Mouse (Mus musculus): ENCODE measurements at regions not wholly inside any gene's neighbourhood (a gene's known extent, or its start where the extent isn't known, plus 50 kb on each side); places are given as distances from the start of the nearest gene placed in this dataset.

- no peak for DNase-seq (ENCODE audit: low read depth, low spot score)
These were observed 362.4 kb upstream of the Gm38303 start for GRCm38 (mm10) chr3:10697698-10698452.

- peak; percentile 72 for DNase-seq (ENCODE audit: low read depth, low spot score)
These were observed 350.0 kb upstream of the Gm38303 start for GRCm38 (mm10) chr3:10685501-10685951.

GRCm38 (mm10) chr3:10684885-10685500, 349.5 kb upstream of the Gm38303 start:
- DNase-seq (ENCODE audit: low read depth, low spot score): peak; percentile 67

- DNase-seq (ENCODE audit: low read depth, low spot score): no peak
These were observed 346.5 kb upstream of the Gm38303 start for GRCm38 (mm10) chr3:10681938-10682337.

- DNase-seq (ENCODE audit: low read depth, low spot score): no peak
These were observed 312.6 kb upstream of the Gm38303 start for GRCm38 (mm10) chr3:10647975-10648511.

Data from brain, embryonic 18.5 days (tissue).